Mouse (Mus musculus) adrenal gland, postnatal 10 days (tissue): ENCODE measurements around the gene Tbl1x. TPM values are rescaled to one million over a fixed set of nuclear protein-coding genes. Genes with fewer than 3 reads are reported as not detected.
A peak's percentile ranks its signal among the peaks of the same experiment; 100 is the strongest.

Experiments
- DNase-seq: peaks from one replicate; pipeline ENCODE4 v3.0.0; 2021; ENCODE audit warnings: mixed read lengths
- total RNA-seq, 2 experiments: library from RNA; stranded (reverse); gene quantifications; 2 replicates each; pipeline ENCODE4 v1.2.3; 2021

The Tbl1x gene
- total RNA-seq, 2 experiments from 2014 or later: 57.3 to 59.6 TPM

- no peak for DNase-seq
These were observed 98.3 kb downstream of the Tbl1x start for GRCm38 (mm10) chrX:77608947-77609703.

- no peak for DNase-seq
These were observed 101.1 kb downstream of the Tbl1x start for GRCm38 (mm10) chrX:77611938-77612337.

- DNase-seq: no peak
These were observed 102.2 kb downstream of the Tbl1x start for GRCm38 (mm10) chrX:77613041-77613440.

GRCm38 (mm10) chrX:77615735-77616293 is 105.0 kb downstream of the Tbl1x start:
- DNase-seq: no peak

GRCm38 (mm10) chrX:77617368-77618144 is 106.7 kb downstream of the Tbl1x start:
- no peak for DNase-seq

GRCm38 (mm10) chrX:77630439-77630838 is 119.6 kb downstream of the Tbl1x start:
- no peak for DNase-seq

GRCm38 (mm10) chrX:77636499-77636898 is 125.7 kb downstream of the Tbl1x start:
- no peak for DNase-seq

GRCm38 (mm10) chrX:77638076-77638475 is 127.3 kb downstream of the Tbl1x start:
- peak; percentile 28 for DNase-seq

GRCm38 (mm10) chrX:77640301-77640700 is 129.5 kb downstream of the Tbl1x start:
- DNase-seq: no peak

- no peak for DNase-seq
These were observed 135.4 kb downstream of the Tbl1x start for GRCm38 (mm10) chrX:77646164-77646563.

- DNase-seq: no peak
These were observed 139.4 kb downstream of the Tbl1x start for GRCm38 (mm10) chrX:77650246-77650645.

GRCm38 (mm10) chrX:77662030-77662429 is 151.2 kb downstream of the Tbl1x start:
- no peak for DNase-seq

GRCm38 (mm10) chrX:77663276-77663675 is 152.5 kb downstream of the Tbl1x start:
- DNase-seq: no peak

- DNase-seq: no peak
These were observed 154.2 kb downstream of the Tbl1x start for GRCm38 (mm10) chrX:77665030-77665429.

GRCm38 (mm10) chrX:77666911-77667310 is 156.1 kb downstream of the Tbl1x start:
- no peak for DNase-seq

- DNase-seq: no peak
These were observed 156.6 kb downstream of the Tbl1x start for GRCm38 (mm10) chrX:77667441-77667840.

- DNase-seq: peak; percentile 54
These were observed 159.2 kb downstream of the Tbl1x start for GRCm38 (mm10) chrX:77669779-77670550.
